Mouse (Mus musculus): Measurements from ENCODE around the gene Scpep1.
"Not testable (repeated sequence)": the region's sequence is repeated elsewhere in the genome, so short reads cannot be mapped to it uniquely, and the experiment has no call there.

Scpep1 gene

GRCm38 (mm10) chr11:88909388-88910036 lies 45.8 kb downstream of the Scpep1 start:
- no peak for DNase-seq (ENCODE audit: low spot score)

DNA sequence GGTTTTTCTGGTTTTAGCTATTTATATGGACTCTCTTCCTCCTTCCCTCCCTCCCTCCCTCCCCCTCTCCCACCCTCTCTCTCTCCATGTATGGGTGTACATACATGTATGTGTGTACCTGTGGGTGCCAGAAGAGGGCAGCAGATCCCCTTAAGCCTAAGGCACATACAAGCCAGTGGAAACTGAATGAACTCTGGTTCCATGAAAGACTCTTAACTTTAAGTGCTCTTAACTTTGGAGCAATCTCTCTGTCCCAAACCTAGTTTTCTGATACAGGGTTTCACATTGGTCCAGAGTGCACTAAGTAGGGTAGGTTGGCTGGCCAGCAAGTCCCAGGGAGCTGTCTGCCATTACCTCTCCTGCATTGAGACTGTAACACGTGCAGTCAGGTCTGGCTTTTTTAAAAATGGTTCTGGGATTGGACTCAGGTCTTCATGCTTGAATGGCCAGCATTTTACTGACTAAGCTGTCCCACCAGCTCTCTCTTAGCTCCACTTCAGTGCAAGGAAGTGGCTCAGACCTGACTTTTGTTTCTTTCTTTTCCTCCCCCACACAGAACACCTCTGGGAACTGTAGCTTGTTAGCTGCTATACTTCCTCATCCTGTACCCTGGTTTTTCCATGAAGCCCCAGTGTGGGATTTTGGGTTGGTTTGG lies 46.6 kb downstream of the Scpep1 start:
- peak; percentile 60 for DNase-seq (ENCODE audit: low spot score)

DNA sequence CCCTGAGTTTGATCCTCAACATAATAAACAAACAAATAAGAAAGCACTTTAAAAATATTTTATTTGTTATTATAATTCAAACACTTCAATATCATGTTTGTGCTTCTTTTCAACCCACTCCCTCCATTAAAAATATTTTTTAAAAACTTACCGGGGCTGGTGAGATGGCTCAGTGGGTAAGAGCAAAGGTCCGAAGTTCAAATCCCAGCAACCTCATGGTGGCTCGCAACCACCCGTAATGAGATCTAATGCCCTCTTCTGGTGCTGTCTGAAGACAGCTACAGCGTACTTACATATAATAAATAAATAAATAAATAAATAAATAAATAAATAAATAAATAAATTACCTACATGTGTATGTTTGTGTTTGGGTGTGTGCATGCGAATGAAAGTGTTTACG lies 47.4 kb downstream of the Scpep1 start:
- no peak for DNase-seq (ENCODE audit: low spot score)

DNA sequence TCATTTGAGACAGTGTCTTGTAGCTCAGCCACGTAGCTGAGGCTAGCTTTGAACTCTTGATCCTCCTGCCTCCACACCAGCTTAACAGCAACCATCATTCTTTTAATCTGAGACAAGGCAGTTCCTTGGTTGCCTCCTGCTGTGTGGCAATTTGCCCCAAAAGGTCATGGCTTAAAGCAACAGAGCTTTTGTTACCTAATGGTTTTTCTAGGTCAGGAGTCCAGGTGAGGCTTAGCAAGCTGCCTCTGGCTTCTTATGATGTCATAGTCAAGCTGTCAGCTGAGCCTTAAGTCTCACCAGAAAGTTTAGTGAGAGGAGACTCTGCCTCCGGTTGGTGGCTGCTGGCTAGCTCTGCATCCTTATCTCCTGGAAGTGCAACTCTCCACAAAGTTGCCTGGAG lies 49.6 kb downstream of the Scpep1 start:
- no peak for DNase-seq (ENCODE audit: low spot score)

DNA sequence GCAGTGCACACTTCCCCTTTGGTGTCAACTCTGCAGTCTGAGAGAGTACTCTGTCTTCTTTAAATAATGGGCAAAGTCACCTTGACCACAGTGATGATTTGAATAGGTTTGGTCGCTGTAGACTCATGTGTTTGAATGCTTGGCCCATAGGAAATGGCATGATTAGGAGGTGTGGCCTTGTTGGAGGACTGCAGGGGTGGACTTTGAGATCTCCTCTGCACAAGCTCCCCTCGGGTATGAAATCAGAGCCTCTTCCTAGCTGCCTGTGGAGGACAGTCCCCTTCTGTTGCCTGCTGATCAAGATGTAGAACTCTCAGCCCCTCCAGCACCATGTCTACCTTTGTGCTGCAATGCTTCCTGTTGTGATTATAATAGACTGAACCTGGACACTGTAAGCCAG lies 51.2 kb downstream of the Scpep1 start:
- DNase-seq (ENCODE audit: low spot score) = no peak

DNA sequence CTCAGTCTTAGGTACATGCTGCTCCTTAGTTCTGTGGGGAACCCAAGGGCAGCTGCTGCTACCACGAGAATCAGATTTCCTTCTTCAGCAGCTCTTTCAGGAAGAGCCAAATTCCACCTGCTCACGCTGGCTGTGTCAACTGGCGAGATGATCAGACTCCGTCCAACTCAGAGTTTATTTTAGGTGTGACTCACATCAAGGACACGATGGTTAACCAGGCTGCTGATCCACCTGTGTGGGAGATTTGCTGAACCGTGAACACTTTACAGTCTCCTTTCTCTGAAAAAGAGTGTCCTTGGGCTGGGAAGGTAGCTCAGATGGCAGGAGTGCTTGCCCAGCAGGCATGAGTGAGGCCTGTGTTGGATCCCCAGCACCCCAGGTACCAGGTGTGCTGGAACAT lies 52.5 kb downstream of the Scpep1 start:
- no peak for DNase-seq (ENCODE audit: low spot score)

DNA sequence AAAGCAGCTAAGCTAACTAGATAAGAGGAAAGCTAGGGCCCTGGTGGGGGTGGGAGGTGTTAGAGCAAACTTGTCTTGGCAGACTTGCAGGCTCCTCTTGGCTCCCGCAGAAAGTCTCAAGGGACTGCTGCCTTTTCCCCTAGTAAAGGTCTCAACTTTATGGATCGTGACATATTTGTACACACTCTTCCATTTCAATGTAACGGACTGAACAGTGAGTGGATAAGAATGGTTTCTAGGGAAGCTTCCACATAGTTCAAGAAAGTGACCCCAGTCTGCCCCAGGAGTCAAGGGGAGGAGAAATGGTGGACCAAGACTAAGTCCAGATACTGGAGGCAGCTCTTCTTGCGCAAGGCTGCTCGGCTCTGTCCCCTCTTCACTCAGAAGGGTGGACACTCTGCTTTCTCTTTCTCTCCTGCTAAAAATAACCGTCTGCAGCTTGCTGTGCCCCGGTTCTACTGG lies 53.9 kb downstream of the Scpep1 start:
- DNase-seq (ENCODE audit: low spot score) = no peak

GRCm38 (mm10) chr11:88899561-88899960 lies 55.7 kb downstream of the Scpep1 start:
- no peak for DNase-seq (ENCODE audit: low spot score)

- no peak for DNase-seq (ENCODE audit: low spot score)
Measured at GRCm38 (mm10) chr11:88898380-88898763, 56.9 kb downstream of the Scpep1 start.

DNA sequence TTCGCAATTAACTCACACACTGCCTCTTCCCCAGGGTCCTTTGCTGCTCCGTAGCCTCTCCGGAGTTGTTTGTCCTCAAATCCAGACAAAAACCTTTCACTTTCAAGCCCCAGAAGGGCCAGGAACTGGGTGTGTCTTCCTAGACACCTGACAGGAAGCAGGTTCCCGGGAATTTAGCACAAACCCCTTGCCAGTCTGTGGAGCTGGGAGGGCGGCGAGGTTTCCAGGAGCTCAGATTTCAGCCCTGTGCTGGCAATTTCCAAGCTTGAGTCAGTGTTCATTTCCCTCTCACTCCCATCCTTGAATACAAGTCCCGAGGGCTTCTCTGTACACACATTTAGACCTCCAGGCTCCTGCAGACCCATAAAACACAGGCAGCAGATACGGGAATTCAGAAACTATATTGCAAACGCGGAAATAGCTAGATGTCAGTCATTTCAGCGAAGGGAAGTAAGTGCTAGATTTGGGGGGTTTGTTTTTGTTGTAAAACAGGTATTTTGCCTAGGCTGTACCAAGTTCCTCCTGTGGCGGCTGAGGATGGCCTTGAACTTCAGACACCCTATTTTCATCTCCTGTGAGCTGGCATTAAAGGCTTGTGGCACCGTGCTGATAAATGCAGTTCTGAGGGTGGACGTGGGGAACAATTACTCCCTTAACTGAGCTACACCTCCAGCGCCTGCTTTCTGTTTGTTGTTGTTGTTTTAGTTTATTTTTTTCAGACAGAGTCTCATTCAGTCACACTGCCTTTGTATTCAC lies 57.5 kb downstream of the Scpep1 start:
- no peak for DNase-seq (ENCODE audit: low spot score)

- peak; percentile 57 for DNase-seq (ENCODE audit: low spot score)
Measured at GRCm38 (mm10) chr11:88895800-88896232, 59.4 kb downstream of the Scpep1 start.

DNA sequence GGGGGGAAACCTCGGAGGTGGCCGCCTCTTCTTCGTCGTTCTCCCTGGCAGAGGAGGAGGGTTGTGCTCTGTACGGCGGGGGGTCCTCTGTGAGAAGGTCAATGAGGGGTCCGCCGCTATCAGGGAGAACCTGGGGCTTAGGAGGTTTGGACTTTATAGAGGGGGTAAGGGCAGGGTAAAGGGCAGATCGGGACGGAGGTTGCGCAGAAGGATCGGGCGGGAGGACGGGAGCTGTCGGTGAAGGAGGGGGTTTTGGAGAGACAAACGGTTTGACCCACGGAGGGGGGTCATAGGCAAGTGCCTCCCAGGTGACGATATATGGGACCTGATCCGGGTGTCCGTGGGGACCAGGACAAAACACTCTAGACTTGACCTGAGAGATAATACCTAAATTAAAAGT lies 60.0 kb downstream of the Scpep1 start:
- DNase-seq (ENCODE audit: low spot score) = peak; percentile 26

GRCm38 (mm10) chr11:88894279-88894678 lies 61.0 kb downstream of the Scpep1 start:
- DNase-seq (ENCODE audit: low spot score) = not testable (repeated sequence)

GRCm38 (mm10) chr11:88893501-88893900 lies 61.8 kb downstream of the Scpep1 start:
- peak; percentile 28 for DNase-seq (ENCODE audit: low spot score)

DNA sequence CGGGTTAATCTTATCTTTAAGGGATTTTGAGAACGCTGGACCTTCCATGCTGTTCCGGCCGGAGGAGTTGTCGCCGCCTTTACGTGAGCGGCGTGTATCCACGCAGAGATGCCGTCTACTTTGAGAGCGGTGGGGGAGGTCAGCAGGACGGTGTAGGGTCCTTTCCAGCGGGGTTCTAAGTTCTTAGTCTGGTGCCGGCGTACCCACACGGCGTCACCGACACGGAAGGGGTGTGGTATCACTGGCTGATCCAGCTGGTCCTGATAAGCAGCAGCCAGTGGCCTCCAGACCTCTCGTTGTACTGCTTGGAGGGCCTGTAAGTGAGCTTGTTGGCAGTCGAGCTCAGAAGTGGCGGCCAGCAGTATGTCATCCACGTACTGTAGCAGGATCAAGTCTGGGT lies 62.5 kb downstream of the Scpep1 start:
- peak; percentile 27 for DNase-seq (ENCODE audit: low spot score)

DNA sequence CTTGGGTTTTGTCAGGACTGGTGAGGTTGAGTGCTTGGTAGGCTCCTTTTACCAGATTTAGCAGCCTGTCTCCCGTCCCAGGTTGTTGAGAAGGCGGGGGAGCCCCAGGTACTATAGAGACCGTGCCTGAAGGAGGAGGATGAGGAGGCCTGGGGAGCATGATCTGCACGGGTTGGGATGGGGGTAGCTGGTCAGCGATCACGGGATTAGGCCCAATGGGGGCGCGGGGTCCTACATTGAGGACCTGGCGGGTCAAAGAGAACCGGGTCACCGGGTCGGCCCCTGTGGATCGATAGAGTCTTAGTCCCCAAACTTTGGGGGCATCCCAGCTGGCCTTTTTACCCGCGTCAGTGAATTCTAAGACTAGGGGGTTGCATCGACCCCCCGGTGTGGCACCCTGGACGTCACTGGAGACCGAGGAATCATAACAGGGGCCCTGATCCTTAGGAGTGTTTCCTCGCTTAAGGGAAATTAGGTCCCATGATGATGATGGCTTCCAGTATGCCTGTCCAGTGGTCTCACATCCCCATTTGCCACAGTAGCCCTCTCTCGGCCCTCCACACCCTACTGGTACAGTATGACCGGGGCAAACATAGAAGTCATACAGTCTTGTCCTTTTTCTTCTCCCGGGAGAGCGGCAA lies 63.2 kb downstream of the Scpep1 start:
- DNase-seq (ENCODE audit: low spot score) = peak; percentile 63

GRCm38 (mm10) chr11:88891446-88891845 lies 63.8 kb downstream of the Scpep1 start:
- DNase-seq (ENCODE audit: low spot score) = peak; percentile 48

GRCm38 (mm10) chr11:88890904-88891303 lies 64.4 kb downstream of the Scpep1 start:
- DNase-seq (ENCODE audit: low spot score) = peak; percentile 18

DNA sequence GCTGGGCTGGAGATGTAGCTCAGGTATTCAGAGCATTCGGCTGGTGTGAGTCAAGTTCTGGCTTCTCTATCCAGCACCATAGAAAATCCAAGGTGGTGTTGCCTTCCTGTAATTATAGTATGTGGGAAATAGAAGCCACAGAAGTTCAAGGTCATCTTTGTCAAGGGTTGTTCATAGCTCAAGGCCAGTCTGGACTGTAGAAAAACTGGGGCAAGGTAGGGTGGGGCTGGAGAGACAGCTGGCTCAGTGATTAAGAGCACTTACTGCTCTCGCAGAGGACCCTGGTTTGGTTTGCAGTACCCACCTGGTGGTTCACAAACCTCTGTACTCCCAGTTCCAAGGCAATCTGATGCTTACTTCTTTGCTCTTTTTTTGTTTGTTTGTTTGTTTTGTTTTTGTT lies 66.3 kb downstream of the Scpep1 start:
- DNase-seq (ENCODE audit: low spot score) = no peak

GRCm38 (mm10) chr11:88884376-88885065 lies 70.7 kb downstream of the Scpep1 start:
- DNase-seq (ENCODE audit: low spot score) = no peak

DNA sequence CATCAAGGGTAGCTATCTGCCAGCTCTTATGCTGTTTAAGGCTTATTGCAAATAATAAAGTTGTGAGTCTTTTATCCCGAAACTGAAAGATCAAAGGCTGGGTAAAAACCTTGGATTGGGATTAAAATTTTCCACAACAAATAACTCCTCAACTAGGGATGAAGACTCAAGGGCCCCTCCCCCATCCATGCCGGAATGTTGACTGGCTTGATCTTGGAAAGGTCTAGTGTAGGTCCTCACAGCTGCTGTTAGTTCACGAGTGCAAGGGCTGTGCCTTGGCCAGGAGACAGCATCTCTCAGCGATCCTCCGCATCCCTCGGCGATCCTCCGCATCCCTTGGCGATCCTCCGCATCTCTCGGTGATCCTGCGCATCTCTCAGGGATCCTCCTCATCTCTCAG lies 77.3 kb downstream of the Scpep1 start:
- no peak for DNase-seq (ENCODE audit: low spot score)
